In genomic region chr13:92629509-92629908, GRCm38 (mm10) we compare ENCODE assay signal across 21 mouse cellular contexts. TPM values are rescaled to one million over a fixed set of nuclear protein-coding genes. Genes with fewer than 3 reads are reported as not detected.
DNase-seq lines count a peak whose midpoint lies in the region; ATAC-seq lines count a peak whose summit lies in the region.
"Had no signal": no experiment of that assay in that cellular context is flagged by ENCODE, and none has a peak within 500 bp of the region (broad histone marks: within the 10 kb centered on the region; RNA-seq: fewer than 3 reads in every experiment).

No protein-coding gene starts in this region.

- H3K9me3 ChIP-seq in heart, embryonic 10.5 days: no peaks in the 10 kb centered on the region; the same call in 1 of the 2 replicates
- H3K9me3 ChIP-seq in liver, embryonic 15.5 days (replicated peaks): no peaks in the 10 kb centered on the region

- H3K4me2 ChIP-seq in liver, embryonic 15.5 days: peak overlapping the region; percentile 11; the same call in 1 of the 2 replicates

- WGBS in heart, embryonic 10.5 days: 13% methylated on average over 3 of the region's 3 CpGs
- 7% methylated on average over 3 of the region's 3 CpGs for WGBS in liver, embryonic 15.5 days (ENCODE audit: insufficient replicate concordance)

- no peak overlapping the region for H3K9ac ChIP-seq in liver, embryonic 15.5 days
- H3K9ac ChIP-seq: forebrain, postnatal 0 days had no signal

- peak; percentile 48 for ATAC-seq in CD4-positive, CD25-positive, alpha-beta regulatory T cell, adult 4 months
- peak; percentile 86 for ATAC-seq in liver, embryonic 15.5 days (ENCODE audit: insufficient read depth)
- ATAC-seq: forebrain, postnatal 0 days; hindbrain, postnatal 0 days had no signal

- peak overlapping the region; percentile 29; the same call in 1 of the 2 replicates for H3K27ac ChIP-seq in heart, embryonic 10.5 days
- peak overlapping the region; percentile 67 for H3K27ac ChIP-seq in liver, embryonic 15.5 days (replicated peaks)
- H3K27ac ChIP-seq: hindbrain, postnatal 0 days; kidney, postnatal 0 days had no signal

- DNase-seq in heart, embryonic 10.5 days (ENCODE audit: low spot score): peak; percentile 90
- no peak for DNase-seq in heart, postnatal 10 days
- peak; percentile 63 for DNase-seq in c-Kit-positive CD71-positive TER-119-positive erythroid progenitor cells, embryonic 14.5 days (ENCODE audit: low spot score)
- no peak for DNase-seq in lung, postnatal 25 days (ENCODE audit: low spot score)
- no peak for DNase-seq in T-cell, adult 2 months (ENCODE audit: low spot score)
- DNase-seq in left cerebral cortex, postnatal 14 days (ENCODE audit: low spot score in 2 of 2): no peak
- DNase-seq: cerebellum, adult 11-12 months; embryo, embryonic 11 days; forebrain, postnatal 0 days; layer of hippocampus, adult 9-11 months; lung, adult 18-20 months; right cerebral cortex, adult 18-20 months; thymus, adult 18-20 months had no signal

- intact Hi-C loops in heart, postnatal 10 days (cut with DNase I): no loop called here
- intact Hi-C loops in left cerebral cortex, postnatal 14 days (cut with DNase I): no loop called here

- H3K36me3 ChIP-seq in heart, embryonic 10.5 days: peaks cover 31% of the 10 kb centered on the region
- peaks cover 59% of the 10 kb centered on the region for H3K36me3 ChIP-seq in liver, embryonic 15.5 days (replicated peaks)

- no peaks in the 10 kb centered on the region for H3K27me3 ChIP-seq in heart, embryonic 10.5 days (ENCODE audit: insufficient read depth, poor library complexity, severe bottlenecking)
- no peaks in the 10 kb centered on the region for H3K27me3 ChIP-seq in liver, embryonic 15.5 days

- no peak overlapping the region for H3K4me3 ChIP-seq in heart, embryonic 10.5 days
- H3K4me3 ChIP-seq in liver, embryonic 15.5 days (replicated peaks): no peak overlapping the region

- H3K4me1 ChIP-seq in heart, embryonic 10.5 days: peaks cover 35% of the 10 kb centered on the region
- peaks cover 63% of the 10 kb centered on the region for H3K4me1 ChIP-seq in liver, embryonic 15.5 days (replicated peaks)

RNA-seq across cellular contexts. Expression of gene Serinc5, which starts 18.6 kb away (rescaled TPM):
- 14.7 and 15.4 TPM in 2 replicates for polyA plus RNA-seq in heart, embryonic 10.5 days (2016; fragmentation: Nextera tagmentation; extraction: Ambion mirVana)
- 10 to 100 TPM; 30.7 to 36.8 TPM for total RNA-seq in heart, postnatal 10 days (2021)
- 10 to 100 TPM in 1 of 2 experiments, 1 to 10 TPM in 1; 9.2 to 11.7 TPM for polyA plus RNA-seq in CD4-positive, CD25-positive, alpha-beta regulatory T cell, adult 4 months (2017; shearing (Covaris generic))
- 17.3 and 20.1 TPM in 2 replicates for polyA plus RNA-seq in liver, embryonic 15.5 days (2015; fragmentation: Nextera tagmentation; extraction: Ambion mirVana)
- total RNA-seq in left cerebral cortex, postnatal 14 days (2021): 10 to 100 TPM; 60.2 to 73.2 TPM

RNA-seq across cellular contexts. Expression of gene Spz1, which starts 53.5 kb away (rescaled TPM):
- not detected in 2 replicates for polyA plus RNA-seq in heart, embryonic 10.5 days (2016; fragmentation: Nextera tagmentation; extraction: Ambion mirVana)
- not detected for total RNA-seq in heart, postnatal 10 days (2021)
- polyA plus RNA-seq in CD4-positive, CD25-positive, alpha-beta regulatory T cell, adult 4 months (2017; shearing (Covaris generic)): not detected
- polyA plus RNA-seq in liver, embryonic 15.5 days (2015; fragmentation: Nextera tagmentation; extraction: Ambion mirVana): not detected in 2 replicates
- total RNA-seq in left cerebral cortex, postnatal 14 days (2021): not detected
- total RNA-seq: adrenal gland, postnatal 4 days; forebrain, postnatal 0 days; granulocyte monocyte progenitor cell, adult 5-6 weeks; hindbrain, postnatal 0 days; left cerebral cortex, postnatal 25 days; neutrophil, adult 5-6 weeks had no signal
- polyA plus RNA-seq: forebrain, postnatal 0 days; hindbrain, postnatal 0 days; kidney, postnatal 0 days had no signal

Comparison
In these comparisons a context has a peak if more than half of its experiments do, and no peak if none do; other contexts are left out.
1. DNase-seq: peak in heart, embryonic 10.5 days (single experiment) and c-Kit-positive CD71-positive TER-119-positive erythroid progenitor cells, embryonic 14.5 days (single experiment); none in heart, postnatal 10 days (0 of 2), lung, postnatal 25 days (single experiment), T-cell, adult 2 months (single experiment) and left cerebral cortex, postnatal 14 days (0 of 2).